Mouse (Mus musculus): ENCODE measurements around the gene Rasal1.

GRCm38 (mm10) chr5:120631892-120632291, 16.7 kb upstream of the Rasal1 start:
- no peak for TF ChIP-seq TAL1 (IDR thresholded peaks at IDR 0.05; ENCODE audit: low read length)
- no peak for TF ChIP-seq GATA1 (IDR thresholded peaks at IDR 0.05; ENCODE audit: low read length)

All from erythroblast, embryonic 14.5 days (primary cell).